Mouse (Mus musculus) embryonic facial prominence, embryonic 14.5 days (tissue): Measurements from ENCODE around the gene Socs3. TPM values are rescaled to one million over a fixed set of nuclear protein-coding genes. Genes with fewer than 3 reads are reported as not detected.

ENCODE experiments used
- ATAC-seq: fragments of 200-750 bp; cut with Nextera tagmentation; 2 replicates; pipeline ENCODE4 v1.8.0; 2017; ENCODE audit warnings: low read depth, moderate number of reproducible peaks, moderate TSS enrichment
- DNase-seq: peaks from one replicate; pipeline ENCODE4 v3.0.0-alpha.2; 2015; ENCODE audit warnings: low spot score
- H3K27ac ChIP-seq: fragments of 300-500 bp; sonication (generic); replicated peaks from 2 replicates; pipeline ENCODE4 v1.5.1; 2014; ENCODE audit warnings: low read depth, mild to moderate bottlenecking, low read length, moderate library complexity
- H3K27me3 ChIP-seq: fragments of 300-500 bp; sonication (generic); replicated peaks from 2 replicates; pipeline ENCODE4 v1.6.1; 2014; ENCODE audit warnings: low read length; ENCODE audit not compliant: control insufficient read depth, insufficient read depth
- H3K36me3 ChIP-seq: fragments of 300-500 bp; sonication (generic); 2 replicates; pipeline ENCODE4 v1.6.1; 2014; ENCODE audit warnings: low read length, mixed read lengths; ENCODE audit not compliant: control insufficient read depth, insufficient read depth
- H3K4me1 ChIP-seq: fragments of 300-500 bp; sonication (generic); 2 replicates; pipeline ENCODE4 v1.6.1; 2014; ENCODE audit warnings: antibody characterized with exemption, low read length; ENCODE audit not compliant: control insufficient read depth, insufficient read depth
- H3K4me2 ChIP-seq: fragments of 300-500 bp; sonication (generic); 2 replicates; pipeline ENCODE4 v1.6.1; 2014; ENCODE audit warnings: low read depth, mild to moderate bottlenecking, low read length, moderate library complexity, mixed read lengths
- H3K4me3 ChIP-seq: fragments of 300-500 bp; sonication (generic); 2 replicates; pipeline ENCODE4 v1.5.1; 2014; ENCODE audit warnings: low read depth, mild to moderate bottlenecking, low read length
- H3K9ac ChIP-seq: fragments of 300-500 bp; sonication (generic); 2 replicates; pipeline ENCODE4 v1.6.1; 2014; ENCODE audit warnings: low read depth, mild to moderate bottlenecking, low read length, moderate library complexity, mixed read lengths
- H3K9me3 ChIP-seq: fragments of 300-500 bp; sonication (generic); 2 replicates; pipeline ENCODE4 v1.6.1; 2016; ENCODE audit warnings: low read length; ENCODE audit not compliant: control insufficient read depth
- WGBS: fragments of 180-500 bp; shearing (Covaris S2); extraction: QIAGEN DNeasy Blood & Tissue Kit; methylation state at CpG from one replicate; pipeline ENCODE4 v1.1.7; 2014; 5-methylcytosine and 5-hydroxymethylcytosine counted together
- polyA plus RNA-seq: library from polyadenylated mRNA; unstranded; fragments of >200 nt; fragmentation: Nextera tagmentation; extraction: Ambion mirVana; gene quantifications from 2 replicates; pipeline ENCODE4 v1.2.1, GENCODE M21; 2014

Gene Socs3
- polyA plus RNA-seq, 1 experiment from 2014 or later: 6.8 TPM

DNA sequence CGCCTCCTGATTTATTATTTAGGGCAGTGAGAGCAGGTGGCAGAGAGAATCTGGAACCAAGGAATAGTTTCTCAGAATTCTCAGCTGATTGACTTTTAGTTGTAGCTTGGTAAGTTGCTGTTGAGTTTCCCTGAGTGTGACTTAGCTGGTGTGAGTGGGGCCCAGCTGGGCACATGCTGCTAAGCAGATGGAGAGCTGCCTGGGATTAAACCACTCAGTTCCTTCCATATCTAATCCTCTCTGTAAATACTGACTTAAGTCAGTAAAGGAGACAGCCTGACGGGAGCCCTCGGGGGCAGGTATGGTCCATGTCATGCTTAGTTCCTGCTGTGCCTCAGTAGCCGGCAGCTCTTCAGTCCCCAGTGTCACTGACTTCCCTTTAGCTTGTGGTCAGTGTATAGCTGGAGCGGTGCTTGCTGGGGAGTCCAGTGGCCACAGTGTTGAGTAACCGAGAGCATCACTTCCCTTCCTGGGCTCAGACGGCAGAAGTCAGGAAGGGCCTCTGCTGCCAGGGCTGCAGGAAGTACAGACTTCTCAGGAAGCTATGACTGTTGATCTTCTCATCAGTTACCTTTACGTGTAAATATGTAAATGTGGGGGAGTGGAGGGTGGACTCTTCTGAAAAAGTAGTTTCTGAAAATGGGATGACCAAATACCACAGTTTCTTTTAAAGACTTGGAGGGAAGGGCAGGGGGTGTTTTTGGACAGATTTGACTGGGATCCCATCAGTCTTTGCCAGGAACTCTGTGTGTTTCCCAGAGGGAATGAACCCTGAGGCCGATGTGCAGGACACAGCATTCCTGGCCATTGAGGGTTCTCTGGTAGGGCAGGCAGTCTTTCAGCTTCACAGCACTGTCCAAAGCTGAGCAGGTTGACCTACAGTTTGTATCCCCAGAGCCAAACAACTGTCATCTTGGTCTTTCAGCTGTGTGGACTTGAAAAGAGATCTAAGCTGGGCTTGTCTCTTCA is 21.9 kb upstream of the Socs3 start:
- 50% methylated on average over 9 of the region's 9 CpGs for WGBS
- Histone ChIP-seq H3K4me2 (no peak overlapping the region), H3K9ac (no peak overlapping the region), H3K4me3 (no peak overlapping the region), H3K27me3 (no peaks in the 10 kb centered on the region), H3K4me1 (peaks cover 29% of the 10 kb centered on the region), H3K36me3 (no peaks in the 10 kb centered on the region), H3K9me3 (no peaks in the 10 kb centered on the region), H3K27ac (no peak overlapping the region)
- ATAC-seq (no peak), DNase-seq (no peak)

- H3K9me3 ChIP-seq: no peaks in the 10 kb centered on the region
- H3K36me3 ChIP-seq: no peaks in the 10 kb centered on the region
- no peak overlapping the region for H3K4me3 ChIP-seq
- no peak for DNase-seq
- no peak overlapping the region for H3K27ac ChIP-seq
- no peak for ATAC-seq
- H3K4me1 ChIP-seq: peaks cover 24% of the 10 kb centered on the region
- H3K4me2 ChIP-seq: no peak overlapping the region
- H3K27me3 ChIP-seq: no peaks in the 10 kb centered on the region
- WGBS: 56% methylated on average over 10 of the region's 10 CpGs
- no peak overlapping the region for H3K9ac ChIP-seq
These were observed 20.1 kb upstream of the Socs3 start for GRCm38 (mm10) chr11:117989926-117990325.

GRCm38 (mm10) chr11:117989241-117989640 is 19.4 kb upstream of the Socs3 start:
- H3K27ac ChIP-seq: no peak overlapping the region
- H3K27me3 ChIP-seq: no peaks in the 10 kb centered on the region
- no peak overlapping the region for H3K9ac ChIP-seq
- H3K4me2 ChIP-seq: no peak overlapping the region
- no peak overlapping the region for H3K4me3 ChIP-seq
- WGBS: 83% methylated on average over 4 of the region's 4 CpGs
- H3K4me1 ChIP-seq: peaks cover 21% of the 10 kb centered on the region
- DNase-seq (no peak), ATAC-seq (no peak)
- no peaks in the 10 kb centered on the region for H3K9me3 ChIP-seq
- no peaks in the 10 kb centered on the region for H3K36me3 ChIP-seq

- peak overlapping the region; percentile 88 for H3K4me2 ChIP-seq
- H3K4me1 ChIP-seq: peaks cover 9% of the 10 kb centered on the region
- ATAC-seq: no peak
- H3K36me3 ChIP-seq: no peaks in the 10 kb centered on the region
- peak overlapping the region; percentile 100; the same call in 1 of the 2 replicates for H3K4me3 ChIP-seq
- no peaks in the 10 kb centered on the region for H3K9me3 ChIP-seq
- WGBS: 68% methylated on average over 4 of the region's 4 CpGs
- H3K9ac ChIP-seq: peak overlapping the region; percentile 90
- H3K27me3 ChIP-seq: no peaks in the 10 kb centered on the region
- no peak for DNase-seq
- H3K27ac ChIP-seq: no peak overlapping the region
These were observed 18.1 kb upstream of the Socs3 start for GRCm38 (mm10) chr11:117987968-117988367.

DNA sequence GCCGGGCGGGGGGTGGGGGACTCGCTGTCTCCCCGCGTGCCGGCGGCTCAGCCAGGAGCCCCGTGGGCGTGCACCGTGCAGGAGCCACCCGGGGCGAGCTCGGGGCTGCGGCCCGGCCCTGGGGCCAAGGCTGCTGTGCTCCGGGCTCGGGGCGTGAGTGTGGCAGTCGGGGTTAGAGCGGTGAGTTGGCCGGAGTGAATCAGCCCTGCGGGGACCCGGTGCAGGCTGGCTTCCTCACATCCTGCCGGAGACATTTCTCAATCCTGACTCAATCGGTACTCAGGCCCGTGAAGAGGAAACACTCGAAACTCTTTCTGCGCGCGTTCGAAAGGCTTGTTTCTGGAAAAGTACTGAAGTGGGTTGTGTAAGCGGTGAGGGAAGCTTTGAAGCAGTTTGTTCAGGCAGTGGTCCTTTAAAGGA is 17.2 kb upstream of the Socs3 start:
- Histone ChIP-seq H3K9ac (peak overlapping the region; percentile 90), H3K4me2 (peak overlapping the region; percentile 88), H3K4me1 (peaks cover 9% of the 10 kb centered on the region), H3K4me3 (peak overlapping the region; percentile 100), H3K9me3 (no peaks in the 10 kb centered on the region), H3K27ac (peak overlapping the region; percentile 61), H3K36me3 (no peaks in the 10 kb centered on the region), H3K27me3 (no peaks in the 10 kb centered on the region)
- DNase-seq: no peak
- ATAC-seq: peak; percentile 60
- 0% methylated on average over 18 of the region's 32 CpGs for WGBS

GRCm38 (mm10) chr11:117986126-117987031 is 16.5 kb upstream of the Socs3 start, which contains the start of gene Pgs1:
TSS of gene Pgs1 (plus strand) at chr11:117986292.
- Histone ChIP-seq H3K4me2 (peak within 1 kb of the TSS; percentile 88), H3K36me3 (no peaks in the 10 kb centered on the region), H3K4me3 (peak within 1 kb of the TSS; percentile 100), H3K4me1 (peaks cover 9% of the 10 kb centered on the region), H3K9ac (peak within 1 kb of the TSS; percentile 90), H3K9me3 (no peaks in the 10 kb centered on the region), H3K27me3 (no peaks in the 10 kb centered on the region), H3K27ac (peak within 1 kb of the TSS; percentile 61)
- WGBS: 11% methylated on average over 31 of the region's 51 CpGs
- ATAC-seq: peak; percentile 91
- DNase-seq: peak; percentile 93

DNA sequence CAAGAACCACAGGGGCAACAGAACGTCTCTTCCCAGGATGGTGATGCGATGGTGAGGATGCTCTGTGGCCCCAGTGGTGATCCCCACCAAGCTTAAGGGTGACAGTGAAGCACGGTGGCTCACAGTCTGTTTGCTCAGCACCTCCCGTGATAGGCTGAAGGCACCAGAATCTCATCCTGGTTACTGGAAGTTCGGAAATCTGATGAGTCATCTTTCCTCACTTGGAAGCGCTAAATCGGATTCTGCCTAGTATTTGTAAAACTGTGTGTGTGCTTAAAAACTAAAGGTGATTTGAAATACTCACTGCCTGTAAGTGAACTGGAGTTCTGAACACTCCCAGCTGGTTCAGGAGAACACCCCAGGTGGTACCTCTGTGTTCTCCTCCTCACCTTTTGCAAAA is 13.9 kb upstream of the Socs3 start:
- no peaks in the 10 kb centered on the region for H3K27me3 ChIP-seq
- no peak overlapping the region for H3K27ac ChIP-seq
- H3K36me3 ChIP-seq: no peaks in the 10 kb centered on the region

GRCm38 (mm10) chr11:117982426-117982825 is 12.6 kb upstream of the Socs3 start:
- H3K9me3 ChIP-seq: no peaks in the 10 kb centered on the region
- H3K4me3 ChIP-seq: no peak overlapping the region
- H3K36me3 ChIP-seq: no peaks in the 10 kb centered on the region
- ATAC-seq: no peak
- no peak overlapping the region for H3K4me2 ChIP-seq
- H3K9ac ChIP-seq: no peak overlapping the region
- peaks cover under 1% of the 10 kb centered on the region for H3K4me1 ChIP-seq
- DNase-seq: no peak
- no peak overlapping the region for H3K27ac ChIP-seq
- H3K27me3 ChIP-seq: no peaks in the 10 kb centered on the region
- WGBS: 78% methylated on average over 5 of the region's 5 CpGs

More for the DNA sequence above, 13.9 kb upstream of the Socs3 start:
- Histone ChIP-seq H3K4me1 (peaks cover 9% of the 10 kb centered on the region), H3K4me2 (no peak overlapping the region), H3K9me3 (no peaks in the 10 kb centered on the region), H3K9ac (no peak overlapping the region), H3K4me3 (no peak overlapping the region)
- 63% methylated on average over 7 of the region's 7 CpGs for WGBS
- ATAC-seq (no peak), DNase-seq (no peak)
